Mouse (Mus musculus) embryonic fibroblast, embryonic 13.5 days (primary cell): ENCODE results near the gene Olfr1.

Source experiments
- CTCF ChIP-seq: IDR thresholded peaks from 2 replicates; pipeline ENCODE4 v1.5.1; 2011; ENCODE audit warnings: mild to moderate bottlenecking, control low read depth, low read length, moderate library complexity, borderline replicate concordance; ENCODE audit not compliant: insufficient read depth
- POLR2A ChIP-seq: IDR thresholded peaks from 2 replicates; pipeline ENCODE4 v1.6.1; 2011; ENCODE audit warnings: low read depth, mild to moderate bottlenecking, control low read depth, low read length, moderate library complexity

GRCm38 (mm10) chr11:73370946-73371345, 28.5 kb downstream of the Olfr1 start, which contains the start of gene Olfr376:
- no peak for TF ChIP-seq CTCF
- TF ChIP-seq POLR2A: no peak
